Mouse (Mus musculus) WW6 (cell line): ENCODE data around the gene Nup107.
"Not testable (repeated sequence)": the region's sequence is repeated elsewhere in the genome, so short reads cannot be mapped to it uniquely, and the experiment has no call there.

Experiments
- DNase-seq: peaks from one replicate; pipeline ENCODE4 v3.0.0-alpha.2; 2013; ENCODE audit warnings: low read depth, low spot score

The Nup107 gene

DNA sequence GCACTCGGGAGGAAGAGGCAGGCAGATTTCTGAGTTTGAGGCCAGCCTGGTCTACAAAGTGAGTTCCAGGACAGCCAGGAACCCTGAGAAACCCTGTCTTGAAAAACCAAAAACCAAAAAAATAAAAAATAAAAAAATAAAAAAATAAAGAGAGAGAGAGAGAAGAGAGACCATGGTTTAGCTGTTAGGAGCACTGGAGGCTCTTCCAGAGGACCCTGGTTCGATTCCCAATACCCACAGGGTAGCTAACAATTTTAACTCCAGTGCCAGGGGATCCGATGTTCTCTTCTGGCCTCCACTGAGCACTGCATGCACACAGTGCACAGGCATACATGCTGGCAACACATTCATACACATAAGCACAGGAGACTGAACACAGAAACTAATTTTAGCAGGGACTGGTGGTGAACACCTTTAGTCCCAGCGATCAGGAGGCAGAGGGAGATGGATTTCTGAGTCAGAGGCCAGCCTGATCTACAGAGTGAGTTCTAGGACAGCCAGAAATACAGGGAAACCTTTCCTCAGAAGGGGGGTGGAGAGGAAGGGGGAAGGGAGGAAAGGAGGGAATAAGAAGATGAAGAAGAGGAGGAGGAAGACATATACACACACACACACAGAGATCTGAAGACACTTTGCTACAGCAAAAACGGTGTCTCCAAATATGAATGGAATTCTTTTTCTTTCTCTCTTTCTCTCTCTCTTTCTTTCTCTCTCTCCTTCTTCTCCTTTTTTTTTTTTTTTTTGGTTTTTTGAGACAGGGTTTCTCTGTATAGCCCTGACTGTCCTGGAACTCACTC is 39.5 kb downstream of the Nup107 start:
- DNase-seq: no peak

DNA sequence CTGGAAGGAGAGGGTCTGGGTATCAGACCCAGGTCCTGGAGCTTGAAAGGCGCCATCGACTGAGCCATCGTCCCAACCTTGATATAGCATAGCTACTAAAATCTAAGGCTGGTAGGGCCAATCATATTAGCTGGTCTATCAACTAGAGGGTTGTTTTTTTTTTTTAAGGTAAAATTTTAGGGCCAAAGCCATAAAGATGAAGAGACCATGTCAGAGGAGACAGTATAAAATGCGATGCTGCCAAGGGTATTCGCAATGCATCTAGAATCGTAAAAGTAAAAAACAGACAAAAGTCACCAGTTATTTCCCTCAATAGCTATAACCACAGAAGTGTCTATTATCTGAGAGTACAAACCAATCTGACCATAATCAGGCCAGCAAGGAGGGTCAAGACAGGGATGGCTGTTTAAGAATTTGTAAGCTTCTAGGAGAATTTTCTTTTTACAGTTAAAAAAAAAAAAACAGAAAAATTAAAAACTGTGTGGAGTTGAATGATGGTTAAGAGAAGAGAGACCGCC is 40.1 kb downstream of the Nup107 start:
- DNase-seq: no peak

DNA sequence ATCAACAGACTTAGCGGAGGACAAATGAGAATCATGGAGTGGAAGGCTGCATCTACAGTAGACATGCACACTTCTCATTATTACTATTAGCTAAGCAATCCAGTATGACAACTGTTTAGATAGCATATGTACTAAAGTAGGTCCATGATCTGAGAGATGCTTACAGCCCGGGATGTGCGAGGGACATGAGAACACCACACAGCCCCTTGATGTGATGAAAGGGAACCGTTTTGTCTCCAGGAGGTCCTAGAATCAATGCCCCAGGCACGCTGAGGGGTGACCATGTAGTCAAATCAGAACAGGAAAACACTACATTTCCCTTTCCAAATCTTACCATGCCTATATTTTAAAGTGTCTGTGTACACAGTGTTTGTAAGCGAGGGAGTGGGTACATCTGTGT is 40.8 kb downstream of the Nup107 start:
- DNase-seq: no peak

DNA sequence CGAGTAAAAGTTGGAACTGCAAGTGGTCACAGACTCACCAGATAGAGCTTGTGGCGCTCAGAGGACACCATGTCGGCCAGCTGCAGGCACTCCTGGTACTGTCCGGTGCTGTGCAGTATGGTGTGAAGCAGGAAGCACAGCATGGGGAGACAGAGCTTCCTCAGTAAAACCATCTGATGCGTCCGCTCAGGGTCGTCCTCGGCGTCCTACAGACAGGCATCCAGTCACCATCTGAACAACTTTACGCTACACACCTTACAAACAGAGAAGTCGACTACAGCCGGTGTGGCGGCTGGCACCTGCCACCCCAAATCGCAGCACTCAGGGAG is 41.3 kb downstream of the Nup107 start:
- no peak for DNase-seq

DNA sequence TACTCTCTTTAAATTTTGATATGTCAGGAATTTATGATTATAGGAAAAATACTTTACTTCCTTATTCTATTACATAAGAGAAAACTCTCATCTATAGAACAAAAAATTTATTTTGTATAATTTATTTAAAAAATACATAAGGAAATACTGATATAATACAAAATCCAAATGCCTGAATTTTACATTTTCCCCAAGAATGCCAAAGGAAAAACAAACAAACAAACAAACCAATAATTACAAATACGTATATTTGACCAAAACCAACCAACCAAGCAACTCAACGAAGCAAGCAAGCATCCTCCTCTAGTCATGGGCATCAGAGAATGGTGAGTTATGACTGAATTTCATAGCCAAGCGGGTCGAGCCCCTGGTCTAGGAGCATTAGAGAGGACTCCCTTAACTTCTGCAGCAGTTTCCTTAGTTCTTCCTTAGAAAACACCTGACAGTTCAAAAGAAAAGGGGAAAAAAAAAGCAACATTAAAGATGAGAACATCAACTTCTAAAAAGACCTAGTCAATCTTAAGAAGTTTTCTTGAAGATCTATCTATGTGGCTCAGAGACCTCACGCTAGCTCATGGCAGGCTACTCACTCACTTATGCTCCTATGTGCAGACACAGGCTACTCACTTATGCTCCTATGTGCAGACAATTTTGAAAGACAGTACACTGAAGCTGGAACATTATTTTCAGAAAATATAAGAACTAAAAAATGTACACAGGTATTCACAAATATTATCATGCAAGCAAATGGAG is 41.8 kb downstream of the Nup107 start:
- no peak for DNase-seq

DNA sequence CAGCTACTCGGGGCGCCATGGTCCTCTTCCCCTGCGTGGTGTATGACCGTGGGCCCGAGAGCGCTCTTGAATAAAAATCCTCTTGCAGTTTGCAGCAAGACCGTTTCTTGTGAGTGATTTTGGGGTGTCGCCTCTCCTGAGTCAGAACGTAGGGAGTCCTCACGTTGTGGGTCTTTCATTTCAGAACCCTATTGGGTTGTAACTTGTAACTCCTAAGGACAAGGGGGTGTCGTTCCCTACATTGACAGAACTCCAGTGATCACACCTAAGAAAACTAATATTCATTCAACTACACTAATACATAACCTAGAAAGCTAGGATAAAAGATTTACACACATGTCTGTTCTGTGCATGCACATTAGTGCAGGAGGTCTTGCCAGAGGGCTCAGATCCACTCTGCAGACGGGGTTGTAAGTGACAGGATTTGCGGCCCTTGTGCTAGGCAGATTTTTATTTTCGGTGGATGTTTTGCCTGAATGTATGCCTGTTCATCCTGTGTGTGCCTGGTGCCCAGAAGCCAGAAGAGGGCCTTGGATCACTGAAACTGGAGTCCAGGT is 42.6 kb downstream of the Nup107 start:
- DNase-seq: no peak

DNA sequence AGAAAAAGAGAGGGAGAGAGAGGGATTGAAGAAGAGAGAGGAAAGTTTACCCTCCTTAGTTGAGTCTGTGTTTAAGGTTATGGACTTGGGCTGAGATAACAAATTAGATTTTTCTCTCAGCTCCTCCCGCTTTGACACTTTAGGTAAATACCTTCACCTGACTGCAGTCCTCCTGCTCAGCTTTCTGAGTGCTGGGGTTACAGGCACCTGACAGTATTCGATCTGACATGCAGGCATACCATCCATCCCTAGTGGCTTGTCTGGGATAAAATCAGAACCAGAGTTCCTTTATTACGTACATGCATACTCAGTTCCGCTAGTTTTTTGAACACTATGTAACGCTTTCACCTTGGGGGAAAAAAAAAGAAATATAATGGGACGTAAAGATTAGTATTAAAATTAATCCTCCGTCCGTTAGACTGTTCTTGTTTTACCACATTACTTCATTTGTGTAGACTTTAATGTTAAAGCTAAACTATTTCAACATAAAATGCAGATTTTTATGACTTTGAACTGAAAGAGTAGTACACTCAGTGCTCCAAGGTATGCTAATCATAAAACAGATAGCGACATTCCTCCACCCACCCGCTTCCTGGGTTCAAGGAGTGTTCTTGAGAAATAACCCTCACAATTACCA is 43.3 kb downstream of the Nup107 start:
- DNase-seq: no peak

DNA sequence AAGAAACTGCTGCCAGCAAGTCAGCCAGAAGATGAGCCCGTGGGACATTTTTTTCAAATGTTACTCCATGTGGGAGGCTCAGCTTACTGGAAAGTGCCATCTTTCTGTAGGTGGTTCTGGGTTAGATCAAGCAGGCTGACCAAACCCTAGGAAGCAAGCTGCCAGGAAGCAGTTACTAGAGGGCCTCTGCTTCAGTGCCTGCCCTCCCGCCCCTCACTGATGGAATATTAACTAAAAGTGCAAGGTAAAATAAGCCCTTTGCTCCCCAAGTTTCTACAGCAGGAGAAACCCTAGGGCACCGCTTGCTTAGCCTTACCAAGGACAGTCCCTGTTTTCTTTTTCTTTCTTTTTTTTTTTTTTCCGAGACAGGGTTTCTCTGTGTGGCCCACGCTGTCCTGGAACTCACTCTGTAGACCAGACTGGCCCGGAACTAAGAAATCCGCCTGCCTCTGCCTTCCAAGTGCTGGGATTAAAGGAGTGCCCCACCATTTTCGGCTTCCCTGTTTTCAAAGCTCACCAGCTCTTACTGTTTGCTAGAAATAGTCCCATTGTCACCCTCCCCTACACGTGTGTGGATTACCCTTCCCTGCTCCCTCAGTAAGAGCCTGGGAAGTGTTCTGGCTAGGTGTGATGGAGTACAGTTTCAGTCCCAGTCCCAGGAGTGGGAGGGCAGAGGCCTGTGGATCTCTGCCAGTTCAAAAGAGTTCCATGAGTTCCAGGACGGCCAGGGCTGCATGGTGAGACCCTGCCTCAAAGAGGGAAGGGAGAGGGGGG is 44.0 kb downstream of the Nup107 start:
- no peak for DNase-seq

DNA sequence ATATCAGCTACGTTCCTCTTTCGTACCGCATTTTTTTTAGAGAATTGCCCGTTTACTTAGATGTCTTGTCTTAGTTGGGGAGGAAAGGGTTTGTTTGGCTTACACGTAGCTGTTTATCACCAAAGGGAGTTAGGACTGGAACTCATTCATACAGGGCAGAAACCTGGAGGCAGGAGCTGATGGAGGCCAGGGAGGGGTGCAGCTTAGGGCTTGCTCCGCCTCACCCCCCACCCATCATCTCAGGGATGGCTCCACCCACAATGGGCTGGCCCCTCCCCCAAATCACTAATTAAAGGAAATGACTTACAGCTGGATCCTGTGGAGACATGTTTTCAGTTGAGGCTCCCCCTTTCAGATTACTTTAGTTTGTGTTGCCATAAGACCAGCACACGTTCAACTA is 44.8 kb downstream of the Nup107 start:
- DNase-seq: no peak

DNA sequence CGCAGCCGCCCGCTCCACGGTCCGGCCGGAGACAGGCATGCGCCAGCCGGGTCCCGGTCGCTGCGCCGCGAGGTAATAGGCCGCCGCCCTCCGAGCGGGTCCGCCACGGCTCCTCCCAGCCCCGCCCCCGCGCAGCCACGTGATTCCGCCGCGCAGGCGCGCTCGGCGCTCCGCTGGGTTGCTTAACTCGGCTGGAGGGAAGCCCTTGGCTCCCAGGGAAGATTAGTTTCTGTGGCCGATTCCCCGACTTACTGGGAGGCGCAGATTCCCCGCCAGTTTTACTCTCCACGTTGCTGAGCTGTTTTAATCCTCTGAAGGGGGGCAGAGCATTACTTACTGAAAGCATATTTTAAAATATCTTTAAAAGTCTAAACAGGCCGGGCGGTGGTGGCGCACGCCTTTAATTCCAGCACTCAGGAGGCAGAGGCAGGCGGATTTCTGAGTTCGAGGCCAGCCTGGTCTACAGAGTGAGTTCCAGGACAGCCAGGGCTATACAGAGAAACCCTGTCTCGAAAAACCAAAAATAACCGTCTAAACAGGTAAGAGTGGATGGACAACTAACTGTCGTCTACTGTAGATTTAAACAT is 46.1 kb downstream of the Nup107 start, which contains the start of gene Slc35e3:
Gene Slc35e3 (minus strand): TSS at position 69 of the 587 bp plus-strand sequence.
- peak; percentile 85 for DNase-seq

DNA sequence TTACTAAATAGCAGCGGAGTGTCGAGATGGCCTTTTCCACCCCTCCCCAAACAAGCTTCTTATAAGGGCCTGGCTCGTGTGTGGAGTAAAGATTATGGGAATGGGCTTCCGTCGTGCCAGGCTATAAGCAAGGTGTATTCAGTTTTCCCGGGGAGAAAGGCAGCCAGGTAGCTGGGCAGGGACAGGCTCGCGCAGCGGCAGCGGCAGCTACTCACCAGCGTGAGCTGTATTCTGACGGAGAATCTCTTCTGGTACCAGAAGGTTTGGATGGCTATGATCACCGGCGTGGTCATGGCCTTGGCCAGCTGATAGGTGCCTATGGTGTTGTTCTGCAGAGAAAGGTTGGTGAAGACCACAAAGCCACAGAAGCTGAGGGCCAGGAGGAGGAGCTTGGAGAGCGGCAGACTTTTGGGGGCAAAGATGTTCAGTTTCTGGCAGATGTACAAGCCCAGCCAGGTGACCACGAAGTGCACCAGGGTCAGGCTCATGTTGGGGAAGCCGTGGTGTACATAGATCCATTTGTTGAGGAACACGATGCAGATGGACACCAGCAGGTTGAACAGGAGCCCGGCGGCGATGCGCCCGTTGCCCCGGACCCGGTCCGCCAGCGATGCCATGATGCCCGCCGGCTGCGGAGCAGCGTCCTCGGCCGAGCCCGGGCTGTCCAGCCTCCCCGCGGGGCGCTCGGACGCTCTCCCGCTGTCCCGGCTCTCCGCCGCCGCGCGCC is 46.8 kb downstream of the Nup107 start:
- not testable (repeated sequence) for DNase-seq

DNA sequence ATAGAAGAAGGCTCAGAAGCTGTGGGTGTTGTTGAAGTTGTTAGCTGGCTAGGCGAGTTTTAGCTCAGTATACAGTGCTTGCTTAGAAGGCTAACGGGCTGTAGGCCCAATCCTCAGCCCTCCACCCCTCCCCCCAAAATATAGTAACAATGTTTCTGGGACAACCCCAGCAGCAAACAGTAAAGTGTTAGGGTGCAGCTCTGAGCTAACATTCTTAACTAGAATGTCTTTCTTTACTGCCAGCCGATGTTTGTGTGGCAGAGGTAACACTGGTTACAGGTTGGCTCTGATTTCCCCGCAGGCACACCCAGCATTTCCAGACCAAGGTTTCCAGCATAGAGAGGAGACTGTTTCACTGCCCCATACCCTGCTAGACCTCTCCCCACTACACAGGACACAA is 48.6 kb downstream of the Nup107 start:
- DNase-seq: no peak

DNA sequence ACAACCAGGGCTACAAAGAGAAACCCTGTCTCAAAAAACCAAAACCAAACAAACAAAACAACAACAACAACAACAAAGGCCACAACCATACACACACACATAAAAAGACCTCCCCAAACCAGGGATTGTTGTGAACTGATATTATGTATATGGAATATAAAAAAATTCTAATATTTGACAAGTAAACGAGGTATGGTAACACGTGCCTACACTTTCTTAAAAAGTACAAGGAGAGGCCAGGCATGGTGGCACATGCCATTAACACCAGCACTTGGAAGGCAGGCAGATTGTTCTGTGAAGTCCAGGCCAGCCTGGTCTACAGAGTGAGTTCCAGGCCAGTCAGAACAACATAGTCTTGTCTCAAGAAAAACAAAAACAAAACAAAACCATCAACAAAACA is 49.3 kb downstream of the Nup107 start:
- DNase-seq: no peak

DNA sequence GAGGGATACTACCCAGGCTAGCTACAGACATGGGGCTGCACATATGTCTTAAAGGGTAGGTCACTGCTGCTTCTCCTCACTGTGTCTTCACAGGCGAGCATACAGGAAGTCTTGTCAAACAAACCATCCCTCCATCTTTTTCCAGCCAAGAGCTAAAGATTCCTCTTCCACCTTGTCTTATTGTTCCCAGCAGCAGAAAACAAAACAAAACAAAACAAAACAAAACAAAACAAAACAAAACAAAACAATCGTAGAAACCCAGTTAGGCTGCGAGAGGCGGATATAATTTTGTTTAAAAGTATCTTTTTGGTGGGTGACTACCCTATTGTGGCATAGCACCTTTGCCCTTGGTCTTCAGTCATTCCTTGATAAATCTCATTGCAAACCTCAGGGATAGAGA is 49.9 kb downstream of the Nup107 start:
- no peak for DNase-seq

DNA sequence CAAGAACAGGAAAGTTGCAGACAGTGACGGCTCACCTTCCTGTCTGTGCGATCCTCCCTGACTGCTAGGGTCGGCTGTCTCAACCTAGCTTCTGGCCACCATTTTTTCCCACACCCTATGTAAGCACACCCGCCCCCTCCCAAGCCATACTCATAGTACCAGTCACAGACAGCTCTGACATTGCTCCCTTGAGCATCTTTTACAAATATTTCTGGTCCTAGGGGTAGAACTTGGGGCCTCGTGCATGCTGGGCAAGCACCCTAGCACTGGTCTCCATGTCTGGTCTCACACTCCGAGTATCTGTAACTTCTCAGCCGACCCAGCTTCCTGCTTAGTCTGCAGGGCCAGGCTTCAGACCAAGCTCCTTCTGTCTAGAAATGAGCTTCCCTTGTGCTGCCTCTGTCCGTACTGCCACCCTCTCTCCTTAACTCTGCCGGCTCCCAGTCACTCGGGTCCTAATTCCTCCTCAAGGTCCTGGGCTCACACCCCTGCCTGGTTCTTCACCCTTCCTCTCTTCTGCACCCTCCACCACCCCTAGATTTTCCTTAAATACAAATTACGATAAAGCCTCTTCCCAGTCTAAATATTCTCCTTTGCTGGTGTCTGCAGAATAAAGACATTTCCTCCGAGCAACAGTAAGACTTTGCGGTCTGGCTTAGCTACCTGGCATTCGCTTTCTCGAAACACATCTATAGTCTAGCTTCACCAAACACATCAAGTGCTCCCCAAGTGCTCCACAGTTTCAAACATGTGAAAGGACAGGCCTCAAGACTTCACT is 50.6 kb downstream of the Nup107 start:
- no peak for DNase-seq

DNA sequence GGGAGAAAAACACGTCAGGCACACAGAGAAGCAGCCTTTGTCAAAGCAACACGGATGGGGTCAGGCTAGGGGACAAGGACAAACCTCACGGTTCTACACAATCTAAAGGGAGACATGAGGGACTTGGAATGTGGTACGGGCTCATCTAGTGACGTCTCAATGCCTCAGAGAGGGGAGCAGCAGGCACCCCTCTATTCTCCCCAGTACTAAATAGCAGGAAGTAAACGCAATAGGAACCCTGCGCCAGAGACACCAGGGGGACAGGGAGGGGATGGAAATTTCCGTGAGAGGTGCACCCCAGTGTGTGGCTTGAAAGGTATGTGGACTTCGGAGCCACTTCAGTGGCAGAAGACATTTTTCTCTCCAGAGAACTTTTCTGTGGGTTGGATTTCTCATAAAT is 51.6 kb downstream of the Nup107 start:
- DNase-seq: no peak

DNA sequence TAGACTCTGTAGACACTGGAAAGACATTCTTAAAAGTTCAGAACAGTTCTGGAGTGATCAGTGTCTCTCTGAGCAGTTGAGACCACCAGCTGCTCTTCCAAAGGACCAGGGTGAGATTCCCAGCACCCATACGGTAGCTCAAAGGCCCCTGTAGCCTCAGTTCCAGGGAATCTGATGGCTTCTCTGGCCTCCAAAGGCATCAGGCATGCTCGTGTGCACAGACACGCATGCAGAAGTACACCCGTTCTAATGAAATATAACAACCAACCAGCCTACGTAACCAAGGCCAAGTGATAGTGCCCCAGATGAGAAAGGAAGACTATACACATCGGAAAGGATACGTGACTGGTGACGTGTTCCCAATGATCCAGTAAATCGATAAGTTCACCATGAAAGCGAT is 52.3 kb downstream of the Nup107 start:
- no peak for DNase-seq

DNA sequence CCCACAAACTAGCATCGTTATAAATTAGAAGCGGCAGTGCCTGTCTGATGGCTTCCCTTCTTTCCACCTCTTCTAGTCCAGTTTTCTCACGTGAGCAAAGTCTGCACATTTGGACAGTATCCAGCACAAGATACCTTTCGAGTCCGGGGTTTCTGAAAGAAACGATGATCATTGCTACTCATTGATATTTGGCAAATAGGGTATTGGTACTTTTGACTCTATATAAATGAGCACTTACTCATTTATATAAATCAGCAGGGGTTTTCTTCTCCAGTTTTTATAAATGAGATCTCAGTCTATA is 52.9 kb downstream of the Nup107 start:
- no peak for DNase-seq

DNA sequence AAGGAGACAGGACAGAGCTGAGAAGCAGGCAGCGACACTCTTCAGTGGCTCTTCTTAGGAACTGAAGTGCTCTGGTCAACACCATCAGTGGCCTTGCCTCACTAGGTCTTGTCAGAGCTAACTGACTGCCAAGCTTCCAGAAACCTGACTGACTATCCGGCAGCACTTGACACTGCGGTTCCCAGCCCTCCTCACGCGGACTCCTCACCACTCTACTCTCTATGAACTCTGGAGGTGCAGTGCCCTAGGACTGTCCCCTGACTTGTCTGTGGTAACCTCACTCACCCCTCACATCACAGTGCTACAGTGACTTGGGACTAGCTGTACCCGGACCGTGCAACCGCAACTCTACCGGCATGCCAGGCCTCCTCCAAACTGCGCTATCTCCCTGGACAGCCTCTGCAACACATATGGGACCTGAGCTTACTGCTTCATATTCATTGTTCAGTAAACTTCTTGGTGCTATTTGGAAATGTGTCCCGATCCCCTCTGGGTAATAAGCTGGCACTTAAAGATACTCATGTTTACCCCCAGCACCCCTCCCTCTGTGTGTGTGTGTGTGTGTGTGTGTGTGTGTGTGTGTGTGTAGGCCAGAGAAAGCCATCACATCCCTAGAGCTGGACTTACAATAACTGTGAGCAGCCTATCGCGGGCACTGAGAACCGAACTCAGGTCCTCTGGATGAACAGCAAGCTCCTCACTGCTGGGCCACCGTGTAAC is 53.4 kb downstream of the Nup107 start:
- DNase-seq: no peak
